Mouse (Mus musculus): Measurements from ENCODE around the gene Pus1. TPM values are rescaled to one million over a fixed set of nuclear protein-coding genes. Genes with fewer than 3 reads are reported as not detected.

The Pus1 gene
- total RNA-seq, 2 experiments from 2014 or later: 19.2 to 19.6 TPM

- DNase-seq (ENCODE audit: low spot score in 2 of 2): no peak
- Histone ChIP-seq H3K4me3 (no peak overlapping the region), H3K27ac (no peak overlapping the region)
- no peak for TF ChIP-seq CTCF (conservative IDR thresholded peaks at IDR 0.05)
These were observed 22.4 kb upstream of the Pus1 start for GRCm38 (mm10) chr5:110802809-110803208.

GRCm38 (mm10) chr5:110802186-110802585 lies 21.7 kb upstream of the Pus1 start:
- Histone ChIP-seq H3K27ac (no peak overlapping the region), H3K4me3 (no peak overlapping the region)
- DNase-seq (ENCODE audit: low spot score in 2 of 2): no peak
- no peak for TF ChIP-seq CTCF (conservative IDR thresholded peaks at IDR 0.05)

DNA sequence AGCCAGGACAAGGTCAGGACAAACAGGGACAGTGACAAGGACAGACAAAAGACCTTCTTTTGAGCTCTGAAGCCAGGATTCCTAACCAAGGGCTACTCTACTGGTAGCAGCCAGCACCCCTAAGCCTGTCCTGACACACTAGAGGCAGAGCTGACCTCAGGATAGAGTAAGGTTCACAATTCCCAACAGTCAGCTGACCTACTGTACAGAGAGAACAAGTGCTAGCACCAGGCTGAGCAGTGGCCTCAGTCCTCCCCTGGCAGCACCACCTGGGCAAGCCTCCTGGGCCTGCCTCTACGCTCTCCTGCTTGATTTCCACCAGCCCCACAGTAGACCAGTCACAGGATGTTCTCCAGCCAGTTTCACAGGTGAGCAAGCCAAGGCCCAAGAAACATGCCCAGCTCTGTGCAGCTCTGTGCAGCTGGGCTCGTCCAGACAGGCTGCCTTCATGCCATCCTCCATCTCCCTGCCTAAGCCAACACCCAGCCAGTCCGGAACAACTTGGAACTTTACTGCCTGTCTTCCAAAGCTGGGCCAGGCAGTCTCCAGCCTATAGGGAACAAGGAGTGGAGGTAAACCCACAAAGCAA lies 20.7 kb upstream of the Pus1 start:
- Histone ChIP-seq H3K4me3 (no peak overlapping the region), H3K27ac (no peak overlapping the region)
- DNase-seq (ENCODE audit: low spot score in 2 of 2): no peak
- no peak for TF ChIP-seq CTCF (conservative IDR thresholded peaks at IDR 0.05)

GRCm38 (mm10) chr5:110797696-110798095 lies 17.2 kb upstream of the Pus1 start:
- no peak for TF ChIP-seq CTCF (conservative IDR thresholded peaks at IDR 0.05)
- no peak for DNase-seq (ENCODE audit: low spot score in 2 of 2)
- H3K27ac ChIP-seq: no peak overlapping the region
- no peak overlapping the region for H3K4me3 ChIP-seq

DNA sequence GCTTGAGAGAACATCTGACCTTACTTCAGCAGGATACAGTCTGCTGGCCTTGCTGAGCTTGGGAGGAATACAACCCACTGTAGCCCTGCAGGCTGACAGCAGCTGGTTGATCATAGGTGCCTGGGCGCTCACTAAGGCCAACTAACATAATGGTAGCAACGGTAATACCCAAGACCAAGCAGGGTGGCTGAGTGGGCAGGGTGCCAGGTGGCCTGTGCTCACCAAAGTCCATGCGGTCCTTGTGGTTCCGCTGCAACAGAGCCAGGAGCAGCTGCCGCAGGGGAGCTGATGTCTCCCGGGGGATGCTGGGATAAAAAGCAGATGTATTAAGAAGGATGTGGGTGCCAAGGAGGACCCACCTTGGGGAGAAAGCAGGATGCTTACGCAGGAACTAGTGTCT lies 13.9 kb upstream of the Pus1 start:
- DNase-seq (ENCODE audit: low spot score in 2 of 2): no peak
- TF ChIP-seq CTCF (conservative IDR thresholded peaks at IDR 0.05): no peak
- H3K27ac ChIP-seq: no peak overlapping the region
- H3K4me3 ChIP-seq: no peak overlapping the region

GRCm38 (mm10) chr5:110788684-110789083 lies 8.2 kb upstream of the Pus1 start:
- DNase-seq (ENCODE audit: low spot score in 2 of 2): peak in 1 of 2 experiments; percentile 64
- TF ChIP-seq CTCF (conservative IDR thresholded peaks at IDR 0.05): peak; percentile 88
- H3K4me3 ChIP-seq: no peak overlapping the region
- H3K27ac ChIP-seq: no peak overlapping the region

- Histone ChIP-seq H3K4me3 (no peak overlapping the region), H3K27ac (peak overlapping the region; percentile 19)
- TF ChIP-seq CTCF (conservative IDR thresholded peaks at IDR 0.05): peak; percentile 73
- DNase-seq (ENCODE audit: low spot score in 2 of 2): no peak
These were observed 5.8 kb upstream of the Pus1 start for GRCm38 (mm10) chr5:110786081-110786835.

- H3K27ac ChIP-seq: no peak overlapping the region
- no peak for DNase-seq (ENCODE audit: low spot score in 2 of 2)
- no peak for TF ChIP-seq CTCF (conservative IDR thresholded peaks at IDR 0.05)
- no peak overlapping the region for H3K4me3 ChIP-seq
These were observed 2.7 kb upstream of the Pus1 start for GRCm38 (mm10) chr5:110783150-110783549.

DNA sequence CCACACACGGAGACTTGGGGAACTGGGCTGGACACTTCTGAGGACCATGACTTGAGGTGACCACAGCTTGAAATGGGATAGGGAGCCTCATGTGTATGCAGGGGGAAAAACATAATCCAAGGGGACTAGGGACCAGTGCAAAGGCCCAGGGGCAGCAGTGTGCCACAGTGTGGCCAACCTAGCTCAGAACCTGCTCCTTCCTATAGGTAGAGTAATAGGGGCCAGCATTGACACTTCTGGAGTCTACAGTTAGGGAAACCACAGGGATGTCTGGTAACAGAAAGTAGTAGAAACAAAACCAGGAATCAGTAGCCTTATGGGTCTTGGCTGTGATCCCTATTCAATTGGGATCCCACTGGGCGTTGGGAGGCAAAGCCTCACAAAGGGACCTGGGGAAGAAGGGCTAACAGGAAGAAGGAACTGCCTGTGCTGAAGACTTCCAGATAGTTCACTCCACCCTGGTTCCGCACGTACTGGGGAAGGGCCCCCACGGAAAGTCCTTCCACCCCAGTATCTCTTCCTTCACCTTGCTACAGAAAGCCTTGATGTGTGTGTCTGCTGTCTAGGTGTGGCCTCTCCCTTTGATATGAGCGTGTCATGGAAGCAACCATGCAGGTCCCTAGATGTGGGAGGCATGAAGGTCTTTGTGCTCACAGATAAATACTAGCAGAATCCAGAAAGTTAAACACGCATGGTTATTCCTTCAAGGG lies 1.2 kb upstream of the Pus1 start:
- no peak for DNase-seq (ENCODE audit: low spot score in 2 of 2)
- Histone ChIP-seq H3K4me3 (no peak overlapping the region), H3K27ac (no peak overlapping the region)
- TF ChIP-seq CTCF (conservative IDR thresholded peaks at IDR 0.05): no peak

GRCm38 (mm10) chr5:110780761-110781528 lies 486 bp upstream of the Pus1 start:
- Histone ChIP-seq H3K27ac (peak overlapping the region; percentile 76), H3K4me3 (peak overlapping the region; percentile 90)
- DNase-seq (ENCODE audit: low spot score in 2 of 2): no peak

DNA sequence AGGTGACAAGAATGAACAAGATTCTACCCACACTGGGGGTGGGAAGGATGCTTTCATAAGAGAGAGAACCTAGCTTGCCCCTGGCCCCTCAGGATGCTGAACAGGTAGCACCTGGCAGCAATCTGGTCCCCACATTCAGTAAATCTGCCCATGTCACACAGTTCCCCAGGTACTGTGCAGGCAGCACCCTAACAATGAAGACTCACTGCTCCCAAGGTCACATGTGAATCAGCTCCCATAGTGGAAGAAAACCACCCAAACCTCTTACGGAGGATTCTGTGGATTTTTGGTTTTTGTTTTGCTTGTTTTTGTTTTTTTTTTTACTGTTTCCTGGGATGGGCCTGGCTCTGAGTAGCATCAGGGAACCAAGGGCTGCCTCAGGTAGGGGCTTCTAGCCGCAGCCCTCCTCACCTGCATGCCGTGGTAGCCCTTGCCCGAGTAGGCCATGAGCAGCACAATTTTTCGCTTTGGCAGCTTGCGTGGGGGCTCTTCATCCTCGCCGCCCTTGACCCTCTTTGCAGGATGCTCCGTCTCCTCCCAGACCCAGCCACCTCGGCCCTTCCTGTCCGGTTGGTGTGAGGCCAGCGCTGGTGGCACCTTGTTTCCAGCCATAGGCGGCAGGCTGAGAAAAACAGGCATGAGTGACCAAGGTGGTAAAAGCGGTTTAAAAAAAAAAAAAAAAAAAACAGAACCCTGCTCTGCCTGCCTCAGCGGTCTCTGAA lies 1.0 kb downstream of the Pus1 start:
- TF ChIP-seq CTCF (conservative IDR thresholded peaks at IDR 0.05): no peak
- DNase-seq (ENCODE audit: low spot score in 2 of 2): no peak
- H3K4me3 ChIP-seq: peak overlapping the region; percentile 90
- H3K27ac ChIP-seq: peak overlapping the region; percentile 76; the same call in 1 of the 2 replicates

More at GRCm38 (mm10) chr5:110780761-110781528, 486 bp upstream of the Pus1 start:
- no peak for TF ChIP-seq CTCF (conservative IDR thresholded peaks at IDR 0.05)

DNA sequence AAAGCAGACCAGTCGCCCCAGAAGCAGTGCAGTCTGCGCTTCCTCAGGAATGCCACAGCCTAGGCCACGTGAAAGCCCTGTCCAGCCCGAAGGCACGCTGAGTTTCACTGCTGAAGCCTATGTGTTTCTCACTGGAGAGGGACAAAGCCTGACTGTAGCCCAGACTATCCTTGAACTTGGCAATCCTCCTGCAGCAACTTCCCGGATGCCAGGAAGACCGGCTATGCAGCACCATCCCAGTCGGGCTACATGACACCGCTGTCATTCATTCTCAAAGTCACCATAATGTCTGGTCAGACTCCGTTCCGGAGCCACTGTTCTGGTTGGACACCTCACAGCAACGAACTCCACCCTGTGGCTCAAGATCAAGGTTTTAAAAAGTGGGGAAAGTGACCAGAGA lies 2.2 kb downstream of the Pus1 start:
- no peak for DNase-seq (ENCODE audit: low spot score in 2 of 2)
- Histone ChIP-seq H3K27ac (no peak overlapping the region), H3K4me3 (no peak overlapping the region)
- no peak for TF ChIP-seq CTCF (conservative IDR thresholded peaks at IDR 0.05)

Measured in layer of hippocampus, adult 2 months (tissue).